Comparison of ENCODE assay signal across 24 mouse cellular contexts in genomic region chr5:101666091-101666490, GRCm38 (mm10). TPM values are rescaled to one million over a fixed set of nuclear protein-coding genes. Genes with fewer than 3 reads are reported as not detected.
A peak's percentile ranks its signal among the peaks of the same experiment; 100 is the strongest.
DNase-seq lines count a peak whose midpoint lies in the region; ATAC-seq lines count a peak whose summit lies in the region.
"Had no signal": no experiment of that assay in that cellular context is flagged by ENCODE, and none has a peak within 500 bp of the region (broad histone marks: within the 10 kb centered on the region; RNA-seq: fewer than 3 reads in every experiment).

No protein-coding gene starts in this region.

- H3K36me3 ChIP-seq in embryonic facial prominence, embryonic 15.5 days = no peaks in the 10 kb centered on the region
- H3K36me3 ChIP-seq in embryonic facial prominence, embryonic 10.5 days (replicated peaks) = no peaks in the 10 kb centered on the region
- no peaks in the 10 kb centered on the region for H3K36me3 ChIP-seq in hindbrain, embryonic 11.5 days (ENCODE audit: control insufficient read depth, insufficient read depth, low read length)
- H3K36me3 ChIP-seq in hindbrain, embryonic 16.5 days (ENCODE audit: control insufficient read depth, insufficient read depth, low read length) = no peaks in the 10 kb centered on the region
- no peaks in the 10 kb centered on the region for H3K36me3 ChIP-seq in midbrain, embryonic 13.5 days
- H3K36me3 ChIP-seq in midbrain, embryonic 15.5 days (replicated peaks) = no peaks in the 10 kb centered on the region
- H3K36me3 ChIP-seq in limb, embryonic 10.5 days = no peaks in the 10 kb centered on the region

- H3K4me2 ChIP-seq in embryonic facial prominence, embryonic 15.5 days (replicated peaks) = no peak overlapping the region
- H3K4me2 ChIP-seq in hindbrain, embryonic 11.5 days (replicated peaks; ENCODE audit: low read depth, low read length) = peak overlapping the region; percentile 38; the same call in 1 of the 2 replicates
- no peak overlapping the region for H3K4me2 ChIP-seq in hindbrain, embryonic 16.5 days (ENCODE audit: low read length)
- H3K4me2 ChIP-seq in midbrain, embryonic 13.5 days (replicated peaks) = peak overlapping the region; percentile 58; the same call in 1 of the 2 replicates
- H3K4me2 ChIP-seq in midbrain, embryonic 15.5 days = no peak overlapping the region

- peak overlapping the region; percentile 36; the same call in 1 of the 2 replicates for H3K4me3 ChIP-seq in embryonic facial prominence, embryonic 15.5 days (replicated peaks)
- no peak overlapping the region; the same call in 1 of the 2 replicates for H3K4me3 ChIP-seq in embryonic facial prominence, embryonic 10.5 days
- peak overlapping the region; percentile 54; the same call in 1 of the 2 replicates for H3K4me3 ChIP-seq in hindbrain, embryonic 11.5 days (ENCODE audit: low read depth, low read length)
- H3K4me3 ChIP-seq in hindbrain, embryonic 16.5 days (ENCODE audit: low read length) = no peak overlapping the region
- H3K4me3 ChIP-seq in midbrain, embryonic 13.5 days (replicated peaks) = peak overlapping the region; percentile 44
- no peak overlapping the region for H3K4me3 ChIP-seq in midbrain, embryonic 15.5 days
- no peak overlapping the region for H3K4me3 ChIP-seq in limb, embryonic 10.5 days

- no peak for ATAC-seq in embryonic facial prominence, embryonic 15.5 days (ENCODE audit: insufficient number of reproducible peaks, low FRiP score, low TSS enrichment, low read depth)
- ATAC-seq in hindbrain, embryonic 11.5 days (ENCODE audit: low FRiP score) = no peak
- ATAC-seq in hindbrain, embryonic 16.5 days = no peak
- ATAC-seq in midbrain, embryonic 13.5 days = no peak
- no peak for ATAC-seq in midbrain, embryonic 15.5 days (replicated peaks)
- ATAC-seq: CD4-positive, CD25-positive, alpha-beta regulatory T cell, adult 4 months; forebrain, postnatal 0 days; inflammation-experienced regulatory T-cells, adult 6 months had no signal

- H3K9me3 ChIP-seq in embryonic facial prominence, embryonic 15.5 days (replicated peaks) = no peaks in the 10 kb centered on the region
- no peaks in the 10 kb centered on the region for H3K9me3 ChIP-seq in embryonic facial prominence, embryonic 10.5 days
- no peaks in the 10 kb centered on the region for H3K9me3 ChIP-seq in hindbrain, embryonic 11.5 days (ENCODE audit: control insufficient read depth, low read length)
- no peaks in the 10 kb centered on the region; the same call in 1 of the 2 replicates for H3K9me3 ChIP-seq in hindbrain, embryonic 16.5 days (ENCODE audit: control insufficient read depth, low read length)
- no peaks in the 10 kb centered on the region for H3K9me3 ChIP-seq in midbrain, embryonic 13.5 days
- H3K9me3 ChIP-seq in midbrain, embryonic 15.5 days = no peaks in the 10 kb centered on the region
- no peaks in the 10 kb centered on the region for H3K9me3 ChIP-seq in limb, embryonic 10.5 days (replicated peaks)

- peaks cover 92% of the 10 kb centered on the region for H3K27me3 ChIP-seq in embryonic facial prominence, embryonic 15.5 days
- H3K27me3 ChIP-seq in embryonic facial prominence, embryonic 10.5 days (replicated peaks; ENCODE audit: low read depth, poor library complexity, severe bottlenecking) = peaks cover 97% of the 10 kb centered on the region
- peaks cover 79% of the 10 kb centered on the region for H3K27me3 ChIP-seq in hindbrain, embryonic 11.5 days (ENCODE audit: control insufficient read depth, insufficient read depth, low read length)
- H3K27me3 ChIP-seq in hindbrain, embryonic 16.5 days (replicated peaks; ENCODE audit: control insufficient read depth, insufficient read depth, low read length) = peaks cover 44% of the 10 kb centered on the region
- peaks cover 96% of the 10 kb centered on the region for H3K27me3 ChIP-seq in midbrain, embryonic 13.5 days
- peaks cover 79% of the 10 kb centered on the region for H3K27me3 ChIP-seq in midbrain, embryonic 15.5 days (replicated peaks)
- peaks cover 97% of the 10 kb centered on the region for H3K27me3 ChIP-seq in limb, embryonic 10.5 days (ENCODE audit: low read depth, poor library complexity, severe bottlenecking)

- DNase-seq in embryonic facial prominence, embryonic 10.5 days (ENCODE audit: low spot score) = no peak
- peak; percentile 41 for DNase-seq in hindbrain, embryonic 11.5 days (ENCODE audit: low spot score)
- peak; percentile 38 for DNase-seq in limb, embryonic 10.5 days (ENCODE audit: low spot score)
- DNase-seq in adrenal gland, adult (ENCODE audit: inconsistent age in 2 of 2, low spot score in 1 of 2) = no peak
- DNase-seq: adrenal gland, postnatal 25 days; cerebellum, adult 8-10 months; gastrocnemius, postnatal 36 days; kidney, adult 2 months; kidney, postnatal 14 days; left cerebral cortex, postnatal 4 days; liver; liver, postnatal 0 days; lung, postnatal 10 days; right cerebral cortex, adult 18-20 months; right cerebral cortex, postnatal 4 days; thymus, adult 18-20 months; thymus, postnatal 4 days had no signal

- H3K27ac ChIP-seq in embryonic facial prominence, embryonic 15.5 days (replicated peaks) = no peak overlapping the region
- H3K27ac ChIP-seq in embryonic facial prominence, embryonic 10.5 days (replicated peaks) = no peak overlapping the region
- H3K27ac ChIP-seq in hindbrain, embryonic 11.5 days (ENCODE audit: low read depth, low read length) = no peak overlapping the region
- H3K27ac ChIP-seq in hindbrain, embryonic 16.5 days (ENCODE audit: low read depth, low read length) = no peak overlapping the region
- no peak overlapping the region for H3K27ac ChIP-seq in midbrain, embryonic 13.5 days
- H3K27ac ChIP-seq in midbrain, embryonic 15.5 days = no peak overlapping the region
- no peak overlapping the region for H3K27ac ChIP-seq in limb, embryonic 10.5 days

- 1% methylated on average over 9 of the region's 9 CpGs for WGBS in embryonic facial prominence, embryonic 15.5 days
- 2% methylated on average over 9 of the region's 9 CpGs for WGBS in embryonic facial prominence, embryonic 10.5 days
- WGBS in hindbrain, embryonic 11.5 days = 1% methylated on average over 8 of the region's 9 CpGs
- 8% methylated on average over 9 of the region's 9 CpGs for WGBS in hindbrain, embryonic 16.5 days
- 0% methylated on average over 9 of the region's 9 CpGs for WGBS in midbrain, embryonic 13.5 days
- WGBS in midbrain, embryonic 15.5 days = 6% methylated on average over 9 of the region's 9 CpGs
- WGBS in limb, embryonic 10.5 days = 1% methylated on average over 9 of the region's 9 CpGs

- no peak overlapping the region for H3K9ac ChIP-seq in embryonic facial prominence, embryonic 15.5 days
- no peak overlapping the region for H3K9ac ChIP-seq in hindbrain, embryonic 11.5 days (ENCODE audit: low read depth, low read length)
- no peak overlapping the region for H3K9ac ChIP-seq in hindbrain, embryonic 16.5 days (ENCODE audit: low read depth, low read length)
- no peak overlapping the region for H3K9ac ChIP-seq in midbrain, embryonic 13.5 days (replicated peaks)
- H3K9ac ChIP-seq in midbrain, embryonic 15.5 days = no peak overlapping the region
- H3K9ac ChIP-seq: forebrain, postnatal 0 days; liver, postnatal 0 days had no signal

- peaks cover 27% of the 10 kb centered on the region for H3K4me1 ChIP-seq in embryonic facial prominence, embryonic 15.5 days
- H3K4me1 ChIP-seq in embryonic facial prominence, embryonic 10.5 days = peaks cover 28% of the 10 kb centered on the region
- H3K4me1 ChIP-seq in hindbrain, embryonic 11.5 days (replicated peaks; ENCODE audit: control insufficient read depth, insufficient read depth, low read length) = peaks cover 11% of the 10 kb centered on the region
- peaks cover 9% of the 10 kb centered on the region for H3K4me1 ChIP-seq in hindbrain, embryonic 16.5 days (ENCODE audit: control insufficient read depth, insufficient read depth, low read depth, low read length)
- H3K4me1 ChIP-seq in midbrain, embryonic 13.5 days (replicated peaks) = peaks cover 31% of the 10 kb centered on the region
- H3K4me1 ChIP-seq in midbrain, embryonic 15.5 days = peaks cover 27% of the 10 kb centered on the region
- peaks cover 29% of the 10 kb centered on the region for H3K4me1 ChIP-seq in limb, embryonic 10.5 days

RNA-seq across cellular contexts. Expression of gene Nkx6-1, which starts 1.3 kb away (rescaled TPM):
- polyA plus RNA-seq in embryonic facial prominence, embryonic 15.5 days (2015; fragmentation: Nextera tagmentation; extraction: Ambion mirVana) = 0.13 TPM in 1 of 2 replicates, not detected in the other
- 0.87 and 4.2 TPM in 2 replicates for polyA plus RNA-seq in embryonic facial prominence, embryonic 10.5 days (2016; fragmentation: Nextera tagmentation; extraction: Ambion mirVana)
- 9.8 and 14.7 TPM in 2 replicates for polyA plus RNA-seq in hindbrain, embryonic 11.5 days (2014; fragmentation: Nextera tagmentation; extraction: Ambion mirVana)
- 3.8 and 5.1 TPM in 2 replicates for polyA plus RNA-seq in hindbrain, embryonic 16.5 days (2015; fragmentation: Nextera tagmentation; extraction: Ambion mirVana)
- polyA plus RNA-seq in midbrain, embryonic 13.5 days (2015; fragmentation: Nextera tagmentation; extraction: Ambion mirVana) = 2.2 and 3.5 TPM in 2 replicates
- polyA plus RNA-seq in midbrain, embryonic 15.5 days (2015; fragmentation: Nextera tagmentation; extraction: Ambion mirVana) = 2.1 and 2.5 TPM in 2 replicates
- polyA plus RNA-seq in limb, embryonic 10.5 days (2016; fragmentation: Nextera tagmentation; extraction: Ambion mirVana) = 0.05 and 0.06 TPM in 2 replicates
- polyA plus RNA-seq: CD4-positive, CD25-positive, alpha-beta regulatory T cell, adult 4 months; inflammation-experienced regulatory T-cells, adult 6 months; liver, postnatal 0 days had no signal

Comparison
In these comparisons a context has a peak if more than half of its experiments do, and no peak if none do; other contexts are left out.
1. H3K4me2 ChIP-seq: peak in hindbrain, embryonic 11.5 days (single experiment) and midbrain, embryonic 13.5 days (single experiment); none in embryonic facial prominence, embryonic 15.5 days (single experiment), hindbrain, embryonic 16.5 days (single experiment) and midbrain, embryonic 15.5 days (single experiment).
2. H3K4me3 ChIP-seq: peak in embryonic facial prominence, embryonic 15.5 days (single experiment), hindbrain, embryonic 11.5 days (single experiment) and midbrain, embryonic 13.5 days (single experiment); none in embryonic facial prominence, embryonic 10.5 days (single experiment), hindbrain, embryonic 16.5 days (single experiment), midbrain, embryonic 15.5 days (single experiment) and limb, embryonic 10.5 days (single experiment).
3. DNase-seq: peak in hindbrain, embryonic 11.5 days (single experiment) and limb, embryonic 10.5 days (single experiment); none in embryonic facial prominence, embryonic 10.5 days (single experiment) and adrenal gland, adult (0 of 2).